Mouse (Mus musculus) erythroblast, embryonic 14.5 days (primary cell): ENCODE measurements around the gene Gpr156.

ENCODE experiments used
- GATA1 ChIP-seq: IDR thresholded peaks from 2 replicates; pipeline ENCODE4 v1.6.1; 2012; ENCODE audit warnings: low read length, inconsistent platforms, mixed read lengths
- TAL1 ChIP-seq: IDR thresholded peaks from 3 replicates; pipeline ENCODE4 v1.6.1; 2012; ENCODE audit warnings: low read length, inconsistent platforms, mixed read lengths

DNA sequence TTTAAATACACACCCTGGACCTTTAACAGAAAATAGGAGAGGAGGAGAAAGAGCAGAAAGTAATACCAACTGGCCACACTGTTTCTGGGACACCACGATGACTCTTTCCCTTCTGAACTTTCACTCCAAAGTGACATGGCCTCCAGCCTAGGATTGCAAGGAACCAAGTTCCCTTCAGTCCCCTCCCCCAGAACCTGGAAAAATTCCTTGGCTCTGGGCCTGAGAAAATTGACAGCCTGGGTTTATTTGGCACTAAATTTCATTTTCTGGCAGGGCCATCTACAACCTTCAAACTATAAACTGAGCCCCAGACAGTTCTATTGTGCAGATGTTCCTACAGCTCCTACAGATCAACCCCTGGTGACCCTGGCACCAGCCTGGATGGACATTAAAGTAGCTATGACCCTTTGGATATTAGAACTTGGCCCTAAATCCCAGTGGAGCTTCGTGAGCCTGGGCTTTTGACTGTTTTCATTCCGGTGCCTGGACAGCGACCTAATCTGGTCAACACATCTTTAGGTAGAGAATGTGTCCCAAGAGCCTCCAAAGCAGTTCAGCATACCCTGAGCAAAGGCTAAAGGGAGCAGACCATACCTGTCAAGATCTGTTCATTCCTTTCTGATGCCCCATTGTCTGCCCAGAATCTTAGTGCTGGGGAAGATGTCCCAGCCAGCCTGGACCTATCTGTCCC, 48.2 kb downstream of the Gpr156 start:
- TF ChIP-seq GATA1 (no peak), TAL1 (no peak)
